Mouse (Mus musculus) ES-E14 (cell line): Measurements from ENCODE around the gene Acaca.

ENCODE experiments used
- CHD2 ChIP-seq: IDR thresholded peaks from 2 replicates; pipeline ENCODE4 v1.6.1; 2014; ENCODE audit warnings: mild to moderate bottlenecking, low read depth, low read length, inconsistent platforms
- HCFC1 ChIP-seq: IDR thresholded peaks from 2 replicates; pipeline ENCODE4 v1.6.1; 2012; ENCODE audit warnings: low read length, inconsistent platforms, borderline replicate concordance; ENCODE audit not compliant: insufficient read depth
- ZC3H11A ChIP-seq: IDR thresholded peaks from 2 replicates; pipeline ENCODE4 v1.6.1; 2012; ENCODE audit warnings: low read depth, mild to moderate bottlenecking, inconsistent platforms, low read length, borderline replicate concordance

DNA sequence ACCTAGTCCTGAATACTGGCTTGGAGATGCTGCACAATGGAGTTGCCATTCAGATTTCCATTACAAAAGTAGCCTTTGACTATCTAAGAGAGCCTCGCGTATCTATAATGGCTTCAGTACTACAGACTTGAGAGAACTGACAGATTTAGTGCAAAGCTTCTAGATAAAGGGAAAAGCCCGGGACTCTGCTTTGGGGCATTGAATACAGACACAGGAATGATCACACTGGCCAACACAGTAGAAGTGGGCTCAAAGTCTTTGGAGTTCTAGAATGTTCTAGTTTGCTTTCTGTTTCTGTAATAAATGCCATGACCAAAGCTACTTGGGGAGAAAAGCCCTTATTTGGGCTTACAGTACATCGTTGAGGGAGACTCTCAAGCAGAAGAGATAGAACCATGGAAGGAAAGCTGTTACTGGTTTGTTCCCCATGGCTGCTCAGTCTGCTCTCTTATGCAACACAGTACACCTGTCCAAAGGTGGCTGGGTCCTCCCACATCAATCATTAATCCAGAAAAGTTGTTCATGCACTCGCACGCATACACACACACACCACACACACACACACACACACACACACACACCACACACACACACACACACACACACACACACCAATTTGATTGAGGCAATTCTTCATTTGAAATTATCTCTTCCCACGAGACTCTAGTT, 223.7 kb downstream of the Acaca start:
- TF ChIP-seq HCFC1 (no peak), ZC3H11A (no peak), CHD2 (no peak)
